Mouse (Mus musculus): ENCODE measurements around the gene Meig1. TPM values are rescaled to one million over a fixed set of nuclear protein-coding genes. Genes with fewer than 3 reads are reported as not detected.
A peak's percentile ranks its signal among the peaks of the same experiment; 100 is the strongest.
"Not testable (repeated sequence)": the region's sequence is repeated elsewhere in the genome, so short reads cannot be mapped to it uniquely, and the experiment has no call there.

Meig1 gene
- 3.0 and 3.6 TPM in 2 replicates for polyA plus RNA-seq (2012; rRNA removed)

- DNase-seq (ENCODE audit: extremely low spot score in 1 of 2, low spot score in 1 of 2): no peak
Observed at GRCm38 (mm10) chr2:3422548-3422947, at the start of gene Meig1. Gene Meig1, minus strand, starts transcription at chr2:3422648.

GRCm38 (mm10) chr2:3456590-3456989 is 34.1 kb upstream of the Meig1 start:
- no peak for DNase-seq (ENCODE audit: extremely low spot score in 1 of 2, low spot score in 1 of 2)

GRCm38 (mm10) chr2:3453096-3453495 is 30.6 kb upstream of the Meig1 start:
- DNase-seq (ENCODE audit: extremely low spot score in 1 of 2, low spot score in 1 of 2): no peak

GRCm38 (mm10) chr2:3449431-3449830 is 27.0 kb upstream of the Meig1 start:
- DNase-seq (ENCODE audit: extremely low spot score in 1 of 2, low spot score in 1 of 2): peak; percentile 55 to 74

- no peak for DNase-seq (ENCODE audit: extremely low spot score in 1 of 2, low spot score in 1 of 2)
Observed at GRCm38 (mm10) chr2:3445984-3446383, 23.5 kb upstream of the Meig1 start.

- peak in 1 of 2 experiments; percentile 25 for DNase-seq (ENCODE audit: extremely low spot score in 1 of 2, low spot score in 1 of 2)
Observed at GRCm38 (mm10) chr2:3444206-3444605, 21.8 kb upstream of the Meig1 start.

GRCm38 (mm10) chr2:3437956-3438355 is 15.5 kb upstream of the Meig1 start:
- no peak for DNase-seq (ENCODE audit: extremely low spot score in 1 of 2, low spot score in 1 of 2)

- DNase-seq (ENCODE audit: extremely low spot score in 1 of 2, low spot score in 1 of 2): no peak
Observed at GRCm38 (mm10) chr2:3435369-3436061, 13.1 kb upstream of the Meig1 start.

GRCm38 (mm10) chr2:3430956-3431355 is 8.5 kb upstream of the Meig1 start:
- no peak for DNase-seq (ENCODE audit: extremely low spot score in 1 of 2, low spot score in 1 of 2)

- no peak for DNase-seq (ENCODE audit: extremely low spot score in 1 of 2, low spot score in 1 of 2)
Observed at GRCm38 (mm10) chr2:3424579-3424910, 2.1 kb upstream of the Meig1 start.

- peak; percentile 92 to 93 for DNase-seq (ENCODE audit: extremely low spot score in 1 of 2, low spot score in 1 of 2)
Observed at GRCm38 (mm10) chr2:3423841-3424578, 1.6 kb upstream of the Meig1 start, which contains the start of gene Dclre1c. Gene Dclre1c, plus strand, starts transcription at chr2:3424131.

GRCm38 (mm10) chr2:3420157-3420556 is 2.3 kb downstream of the Meig1 start:
- DNase-seq (ENCODE audit: extremely low spot score in 1 of 2, low spot score in 1 of 2): no peak

GRCm38 (mm10) chr2:3418883-3419431 is 3.5 kb downstream of the Meig1 start:
- DNase-seq (ENCODE audit: extremely low spot score in 1 of 2, low spot score in 1 of 2): peak; percentile 90 to 96

GRCm38 (mm10) chr2:3415676-3416075 is 6.8 kb downstream of the Meig1 start:
- DNase-seq (ENCODE audit: extremely low spot score in 1 of 2, low spot score in 1 of 2): no peak

GRCm38 (mm10) chr2:3414241-3414640 is 8.2 kb downstream of the Meig1 start:
- peak in 1 of 2 experiments; percentile 73 for DNase-seq (ENCODE audit: extremely low spot score in 1 of 2, low spot score in 1 of 2)

- no peak for DNase-seq (ENCODE audit: extremely low spot score in 1 of 2, low spot score in 1 of 2)
Observed at GRCm38 (mm10) chr2:3407756-3408155, 14.7 kb downstream of the Meig1 start.

GRCm38 (mm10) chr2:3405981-3406380 is 16.5 kb downstream of the Meig1 start:
- peak in 1 of 2 experiments; percentile 26 for DNase-seq (ENCODE audit: extremely low spot score in 1 of 2, low spot score in 1 of 2)

- not testable (repeated sequence) for DNase-seq (ENCODE audit: extremely low spot score in 1 of 2, low spot score in 1 of 2)
Observed at GRCm38 (mm10) chr2:3397110-3397509, 25.3 kb downstream of the Meig1 start, which contains the start of gene Olah. Gene Olah, minus strand, starts transcription at chr2:3397210.

GRCm38 (mm10) chr2:3391945-3392344 is 30.5 kb downstream of the Meig1 start:
- no peak for DNase-seq (ENCODE audit: extremely low spot score in 1 of 2, low spot score in 1 of 2)

GRCm38 (mm10) chr2:3387105-3387860 is 35.2 kb downstream of the Meig1 start:
- DNase-seq (ENCODE audit: extremely low spot score in 1 of 2, low spot score in 1 of 2): no peak

- no peak for DNase-seq (ENCODE audit: extremely low spot score in 1 of 2, low spot score in 1 of 2)
Observed at GRCm38 (mm10) chr2:3365127-3365526, 57.3 kb downstream of the Meig1 start.
